Mouse (Mus musculus): ENCODE results near the gene Tcp10c.
"Not testable (repeated sequence)": the region's sequence is repeated elsewhere in the genome, so short reads cannot be mapped to it uniquely, and the experiment has no call there.

Gene Tcp10c

DNA sequence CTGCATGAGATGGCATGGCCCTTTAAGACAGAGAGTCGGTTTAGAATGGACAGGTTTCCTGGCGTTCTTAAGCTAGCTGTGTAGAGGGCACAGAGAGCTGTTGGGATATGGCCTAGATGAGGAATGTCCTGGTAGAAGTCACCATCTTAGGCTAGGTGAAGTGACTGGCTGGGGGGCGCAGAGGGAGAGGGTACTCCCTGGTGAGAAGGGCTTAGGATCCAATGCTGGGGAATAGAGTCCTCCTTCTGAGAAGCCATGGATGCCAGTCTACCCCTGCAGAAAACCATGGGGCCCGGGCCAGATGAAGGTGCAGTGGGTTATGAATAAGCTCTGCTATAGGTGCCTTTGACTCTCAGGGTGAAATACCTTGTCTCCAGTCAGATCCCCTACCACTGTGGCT is at the start of gene Tcp10c:
Gene Tcp10c (plus strand): TSS at position 52 of the 400 bp plus-strand sequence.
- DNase-seq (ENCODE audit: low read depth): not testable (repeated sequence)

DNA sequence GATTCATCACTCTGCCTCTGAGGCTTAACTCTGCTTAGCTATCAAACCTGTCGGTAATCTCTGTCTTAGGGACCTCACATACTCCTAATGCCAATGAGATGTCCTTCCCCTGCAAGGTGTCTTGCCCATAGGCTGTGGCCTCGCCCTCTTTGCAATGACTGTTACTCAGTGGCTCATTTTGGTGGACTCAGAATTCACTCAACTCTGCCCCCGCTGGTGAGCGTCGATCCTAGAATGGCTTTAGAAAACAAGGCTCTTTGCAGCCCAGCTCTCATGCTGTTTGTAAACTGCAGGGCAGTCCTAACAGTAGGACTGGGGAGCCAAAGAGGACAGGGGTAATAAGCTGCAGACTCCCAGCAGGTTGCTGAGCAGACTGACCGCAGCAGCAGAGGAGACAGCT is 46.5 kb upstream of the Tcp10c start:
- not testable (repeated sequence) for DNase-seq (ENCODE audit: low read depth)

DNA sequence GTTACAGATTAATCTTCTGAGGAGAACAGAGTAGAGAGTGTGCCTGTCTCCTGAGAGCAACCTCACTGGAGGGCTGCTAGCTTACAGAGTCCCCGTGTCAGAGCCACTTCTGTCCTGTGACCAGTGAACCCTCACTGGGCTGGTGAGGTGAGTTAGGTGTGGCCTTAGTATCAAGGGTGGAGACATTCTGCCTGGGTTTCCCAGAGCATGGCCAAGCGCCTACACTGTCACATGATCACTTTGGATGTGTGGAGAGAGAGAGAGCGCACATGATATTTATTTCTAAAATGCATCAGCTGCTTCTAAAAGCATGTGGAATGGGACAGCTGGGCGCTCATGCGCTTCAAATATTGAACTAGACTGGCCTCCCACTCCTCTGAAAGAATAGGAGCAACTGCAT is 46.0 kb upstream of the Tcp10c start:
- not testable (repeated sequence) for DNase-seq (ENCODE audit: low read depth)

DNA sequence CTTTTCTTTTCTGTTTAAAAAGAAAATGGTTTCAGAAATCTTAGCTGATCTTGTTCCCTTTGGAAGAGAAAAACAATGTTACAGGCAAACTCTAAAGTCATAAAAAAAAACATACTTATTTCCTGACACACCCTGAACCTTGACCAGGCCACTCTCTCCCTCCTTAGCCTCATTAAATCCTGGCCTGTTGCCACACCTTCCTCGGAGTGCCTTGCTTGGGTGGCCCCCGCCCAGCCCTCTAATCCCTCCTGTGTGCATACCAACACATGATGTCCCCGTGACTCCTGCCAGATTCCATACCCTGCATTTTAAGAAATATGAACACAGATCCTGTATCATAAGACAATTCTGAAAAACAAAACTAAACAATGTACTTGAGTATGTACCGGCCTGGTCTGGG is 45.6 kb upstream of the Tcp10c start:
- not testable (repeated sequence) for DNase-seq (ENCODE audit: low read depth)

DNA sequence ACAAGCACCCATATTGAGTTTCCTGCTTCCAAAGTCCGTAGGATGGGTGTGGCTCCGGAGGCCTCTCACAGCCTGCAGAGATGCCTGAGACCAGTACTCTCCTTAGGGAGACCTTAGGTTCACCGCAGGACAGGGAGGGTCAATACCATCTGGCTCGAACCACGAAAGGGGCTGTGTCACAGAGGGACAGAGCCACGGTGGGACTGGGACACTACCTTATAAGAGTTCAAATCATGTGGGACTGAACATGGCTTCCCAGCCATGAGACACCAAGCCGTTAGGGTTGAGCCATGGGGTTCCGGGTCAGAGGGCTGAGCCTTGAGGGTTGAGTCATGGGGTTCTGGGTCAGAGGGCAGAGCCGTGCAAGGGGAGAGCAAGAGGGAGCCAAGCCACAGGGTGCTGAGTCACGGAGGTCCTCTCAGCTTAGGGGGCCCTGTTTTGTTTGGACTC is 45.2 kb upstream of the Tcp10c start:
- DNase-seq (ENCODE audit: low read depth): not testable (repeated sequence)

DNA sequence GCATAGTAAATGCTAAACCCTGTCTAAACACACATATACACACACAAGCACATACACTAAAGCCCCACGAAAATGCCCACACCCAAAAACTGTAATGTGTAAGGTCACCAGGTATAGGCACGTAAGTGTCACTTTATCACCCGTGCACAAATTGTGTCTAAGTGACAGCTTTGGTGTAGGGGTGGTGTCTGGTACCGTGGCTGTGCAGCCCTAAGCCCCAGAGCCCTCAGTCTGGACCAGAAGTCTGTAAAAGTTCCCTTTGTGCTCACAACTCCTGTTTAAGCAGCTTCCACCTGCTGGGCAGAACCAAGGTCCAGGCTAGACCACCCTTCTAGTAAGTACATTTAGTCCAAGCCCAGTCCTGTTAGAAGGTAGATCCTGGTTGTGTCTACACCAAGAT is 24.4 kb upstream of the Tcp10c start:
- DNase-seq (ENCODE audit: low read depth): not testable (repeated sequence)

DNA sequence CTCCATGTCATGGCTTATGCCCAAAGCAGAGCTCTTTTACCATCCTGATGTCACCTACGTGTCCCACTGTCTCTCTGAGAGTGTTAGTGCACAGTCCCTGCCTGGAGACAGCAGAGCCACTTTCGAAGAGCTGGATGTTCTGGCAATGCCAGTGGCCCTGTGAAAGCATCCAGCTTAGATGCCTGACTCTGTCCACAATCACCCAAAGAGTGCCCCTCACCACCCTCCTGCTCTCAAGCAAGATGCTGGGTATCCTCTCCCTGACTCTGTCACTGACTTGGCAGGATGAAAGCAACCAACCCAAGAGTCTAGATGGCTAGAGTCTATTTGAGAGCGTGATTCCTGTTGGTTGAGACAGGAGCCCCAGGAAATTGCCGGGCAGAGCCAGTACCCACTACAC is 23.2 kb upstream of the Tcp10c start:
- not testable (repeated sequence) for DNase-seq (ENCODE audit: low read depth)

DNA sequence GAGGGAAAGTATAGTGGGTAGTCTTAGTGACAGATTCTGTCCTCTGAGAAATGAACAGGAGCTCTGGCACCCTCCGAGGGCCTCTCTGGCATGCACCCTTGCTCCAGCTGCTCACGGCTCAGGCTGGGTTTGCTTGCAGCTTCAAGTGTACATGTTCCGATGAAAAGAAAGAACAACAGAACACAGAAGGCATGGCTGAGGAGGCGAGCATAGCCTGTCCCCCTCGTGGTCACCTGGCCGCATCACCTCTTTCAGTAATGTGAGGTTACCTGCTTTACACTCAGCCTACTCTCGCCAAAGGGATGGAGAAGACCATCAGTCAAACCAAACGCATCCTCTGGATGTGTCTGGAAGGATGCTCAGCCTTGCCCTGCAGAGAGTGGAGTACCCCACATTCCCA is 21.9 kb upstream of the Tcp10c start:
- DNase-seq (ENCODE audit: low read depth): not testable (repeated sequence)

DNA sequence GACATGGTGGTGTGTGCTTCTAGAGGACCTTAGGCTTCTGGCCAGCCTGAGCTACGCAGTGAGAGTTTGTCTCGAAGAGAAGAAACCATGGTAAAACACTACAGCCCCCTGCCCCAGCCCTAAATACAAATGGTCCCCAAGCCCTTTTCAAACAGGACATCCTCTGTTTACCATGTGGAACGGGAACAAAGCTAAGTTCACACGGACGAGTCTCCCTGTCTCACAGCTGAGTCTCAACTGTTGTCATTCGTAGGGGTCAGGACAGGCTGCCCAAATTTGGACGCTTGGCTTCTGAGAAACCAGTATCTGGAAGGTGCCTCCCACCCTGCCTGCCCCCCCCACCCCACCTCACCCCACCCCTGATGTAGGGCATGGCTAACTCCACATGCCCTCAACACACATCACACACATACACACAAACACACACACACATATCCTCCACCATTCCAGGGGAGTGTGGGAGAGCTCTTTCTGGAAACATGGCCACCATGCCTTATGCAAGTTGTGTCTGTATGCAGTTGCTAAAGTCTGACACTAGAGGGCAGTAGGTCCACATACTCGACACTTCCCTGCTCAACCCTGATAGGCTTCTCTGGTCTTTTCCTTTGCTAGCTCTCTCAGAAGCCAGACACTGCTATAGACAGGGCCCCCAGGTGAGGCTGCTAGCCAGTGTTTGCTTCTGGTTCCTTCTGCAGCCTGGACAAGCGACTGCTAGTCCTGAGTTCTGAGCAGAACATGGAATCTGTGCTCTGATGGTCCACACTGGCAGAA is 17.2 kb upstream of the Tcp10c start:
- DNase-seq (ENCODE audit: low read depth): peak; percentile 83

DNA sequence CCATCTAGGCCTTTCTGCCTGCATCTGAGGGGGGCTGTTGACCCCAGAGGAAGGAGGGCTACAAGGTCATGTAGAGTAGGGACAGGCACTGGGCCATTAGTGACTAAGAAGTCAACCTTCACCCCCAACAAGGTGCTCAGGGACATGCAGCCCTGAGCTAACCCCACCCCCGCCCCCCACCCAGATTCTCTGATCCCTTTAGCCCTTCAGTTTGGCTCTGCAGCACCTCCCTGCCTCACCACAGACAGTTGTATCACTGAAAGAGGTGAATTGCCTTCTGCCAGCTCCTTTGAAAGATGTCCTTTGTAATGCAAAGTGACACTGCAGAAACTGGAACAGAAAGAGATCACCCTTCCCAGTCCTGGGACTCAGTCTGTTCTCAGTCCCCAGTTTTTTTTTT is 16.4 kb upstream of the Tcp10c start:
- not testable (repeated sequence) for DNase-seq (ENCODE audit: low read depth)

DNA sequence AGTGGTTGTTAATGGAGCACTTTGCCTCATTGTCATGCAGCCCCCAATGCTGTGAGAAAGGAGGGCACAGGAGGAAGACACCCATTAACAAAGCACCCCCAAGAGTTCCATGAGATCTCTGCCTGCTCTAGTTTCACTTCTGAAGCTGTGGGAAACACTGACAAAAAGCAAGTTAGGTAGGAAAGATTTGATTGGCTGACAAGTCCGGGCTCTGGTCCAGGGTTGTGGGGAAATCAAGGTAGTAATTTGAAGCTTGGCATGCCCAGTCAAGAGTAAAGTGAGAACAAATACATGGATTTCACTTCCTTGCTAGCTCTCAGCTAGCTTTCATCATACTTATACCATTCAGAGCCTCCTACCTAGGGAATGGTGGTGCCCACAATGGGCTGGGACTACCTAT is 14.3 kb upstream of the Tcp10c start:
- not testable (repeated sequence) for DNase-seq (ENCODE audit: low read depth)

DNA sequence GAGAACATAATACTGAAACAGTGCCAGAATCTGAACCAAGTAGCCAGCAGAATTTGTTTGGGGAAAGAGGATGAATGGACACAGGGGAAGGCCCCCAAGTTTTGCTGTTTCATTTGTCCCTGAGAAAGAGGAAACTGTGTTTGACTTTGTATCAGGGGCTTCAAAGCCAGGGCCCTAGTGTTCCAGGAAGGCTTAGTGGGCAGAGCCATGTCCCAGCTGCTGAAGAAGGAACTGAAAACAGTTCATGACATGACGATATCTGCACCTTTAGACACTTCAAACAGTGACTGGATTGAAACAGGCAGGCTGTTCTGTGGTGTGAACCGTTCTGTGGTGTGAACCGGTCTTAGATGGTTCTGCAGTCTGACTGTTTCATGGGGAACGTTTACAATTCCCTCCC is 8.4 kb upstream of the Tcp10c start:
- DNase-seq (ENCODE audit: low read depth): not testable (repeated sequence)

DNA sequence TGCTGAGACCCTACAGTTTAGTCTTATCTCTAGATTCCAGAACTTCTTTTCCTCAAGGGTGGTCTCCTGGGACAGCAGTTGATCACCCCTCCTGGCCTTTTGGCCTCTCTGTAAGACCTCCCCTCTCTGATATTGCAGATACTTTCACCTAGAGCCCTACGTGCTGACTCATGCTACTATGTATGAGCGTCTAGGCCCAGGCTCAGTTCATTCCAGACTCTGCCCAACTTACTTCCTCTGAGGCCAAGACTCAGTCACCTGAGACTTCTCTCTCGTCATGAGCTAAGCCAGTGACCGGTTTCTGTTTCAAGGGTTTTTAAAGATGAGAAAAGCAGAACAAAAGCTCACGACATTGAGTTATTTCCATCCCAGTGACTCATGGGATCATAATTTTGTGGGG is 4.8 kb upstream of the Tcp10c start:
- not testable (repeated sequence) for DNase-seq (ENCODE audit: low read depth)

DNA sequence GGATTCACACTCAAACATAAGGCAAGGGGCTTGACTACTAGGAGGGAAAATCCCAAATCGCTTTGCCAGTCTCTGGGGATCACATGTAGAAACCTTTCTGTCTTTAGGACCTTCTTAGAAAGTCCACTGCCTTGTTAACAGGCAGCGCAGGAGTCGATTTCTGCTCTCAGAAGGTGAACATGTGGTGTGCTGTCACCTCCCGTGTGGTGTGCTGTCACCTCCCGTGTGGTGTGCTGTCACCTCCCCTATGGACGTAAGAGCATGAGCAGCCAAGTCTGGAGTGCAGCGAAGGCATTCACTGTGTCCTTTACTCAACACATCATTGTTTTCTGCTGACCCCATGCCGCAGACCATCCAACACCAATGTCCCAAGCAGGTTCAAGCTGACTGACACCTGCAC is 1.1 kb upstream of the Tcp10c start:
- not testable (repeated sequence) for DNase-seq (ENCODE audit: low read depth)

DNA sequence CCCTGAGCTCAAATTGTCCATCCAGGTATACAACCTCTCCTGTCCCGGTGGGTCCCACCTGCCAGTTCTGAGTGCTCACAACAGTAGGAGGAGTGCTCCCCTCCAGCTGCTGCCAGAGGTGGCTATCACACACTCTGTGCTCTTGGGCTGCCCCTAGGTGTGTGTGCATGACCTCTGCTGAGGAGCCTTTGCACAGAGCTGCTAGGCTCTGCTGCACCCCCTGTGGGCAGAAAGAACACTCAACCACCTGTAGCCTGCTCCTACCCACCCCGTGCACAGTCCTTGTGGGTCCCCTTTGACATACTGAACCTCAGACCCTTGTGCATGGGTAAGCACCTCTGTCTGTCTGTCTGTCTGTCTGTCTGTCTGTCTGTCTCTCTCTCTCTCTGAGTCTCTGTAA is 8.1 kb downstream of the Tcp10c start:
- DNase-seq (ENCODE audit: low read depth): not testable (repeated sequence)

DNA sequence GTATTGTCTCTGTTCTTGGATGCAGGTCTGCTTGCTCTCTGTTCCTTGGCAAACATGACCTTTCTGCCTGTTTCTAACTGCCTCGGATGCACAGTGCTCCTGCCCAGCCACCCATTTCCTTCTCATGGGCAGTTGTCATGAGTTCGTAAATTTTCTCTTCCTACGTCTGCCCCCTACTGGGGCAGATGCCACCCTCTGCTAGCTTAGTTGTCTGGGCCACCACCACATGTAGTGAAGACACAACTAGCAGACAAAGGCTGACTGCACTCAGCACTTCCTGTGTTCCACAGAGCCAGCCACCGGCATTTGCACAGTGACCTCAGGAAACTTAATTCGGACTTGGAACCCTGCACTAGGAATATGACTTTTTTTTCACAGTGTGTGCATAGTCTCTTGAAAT is 9.4 kb downstream of the Tcp10c start:
- DNase-seq (ENCODE audit: low read depth): not testable (repeated sequence)

DNA sequence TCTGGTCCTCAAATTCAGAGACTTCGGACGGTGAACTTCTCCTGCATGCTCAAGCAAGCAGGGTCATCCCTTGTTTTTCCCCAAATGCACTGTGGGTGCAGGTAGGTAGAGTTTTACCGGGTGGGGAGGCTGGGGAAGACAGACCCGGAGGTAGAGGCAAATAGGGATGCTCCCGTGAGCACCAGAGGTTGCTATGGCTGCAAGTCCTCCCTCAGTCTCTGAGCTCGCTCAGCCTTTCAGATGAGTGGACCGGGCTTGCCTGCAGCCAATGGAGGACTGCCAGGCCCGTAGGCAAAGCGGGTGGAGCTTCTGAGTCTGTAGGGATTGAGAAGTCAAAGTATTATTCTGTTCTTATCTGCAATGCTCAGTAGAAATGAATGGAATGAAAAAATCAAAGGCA is 9.8 kb downstream of the Tcp10c start:
- not testable (repeated sequence) for DNase-seq (ENCODE audit: low read depth)

DNA sequence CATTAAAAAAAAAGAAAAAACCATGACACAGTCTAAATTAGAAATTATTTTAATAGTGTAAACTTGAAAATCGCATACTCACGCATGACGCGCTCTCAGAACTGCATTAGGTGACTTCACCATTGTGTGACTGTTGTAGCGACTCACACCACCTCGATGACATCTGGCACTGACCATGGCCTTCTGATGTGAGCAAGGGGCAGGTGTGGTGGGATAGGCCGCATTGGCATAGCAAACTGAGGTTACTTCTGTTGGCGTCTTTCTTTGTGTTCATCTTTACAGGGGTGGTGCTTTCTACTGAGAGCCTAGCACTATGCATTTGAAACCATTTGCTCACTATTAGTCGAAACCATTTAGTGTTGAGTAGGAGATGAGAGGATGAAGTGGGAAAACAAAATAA is 12.8 kb downstream of the Tcp10c start:
- not testable (repeated sequence) for DNase-seq (ENCODE audit: low read depth)

DNA sequence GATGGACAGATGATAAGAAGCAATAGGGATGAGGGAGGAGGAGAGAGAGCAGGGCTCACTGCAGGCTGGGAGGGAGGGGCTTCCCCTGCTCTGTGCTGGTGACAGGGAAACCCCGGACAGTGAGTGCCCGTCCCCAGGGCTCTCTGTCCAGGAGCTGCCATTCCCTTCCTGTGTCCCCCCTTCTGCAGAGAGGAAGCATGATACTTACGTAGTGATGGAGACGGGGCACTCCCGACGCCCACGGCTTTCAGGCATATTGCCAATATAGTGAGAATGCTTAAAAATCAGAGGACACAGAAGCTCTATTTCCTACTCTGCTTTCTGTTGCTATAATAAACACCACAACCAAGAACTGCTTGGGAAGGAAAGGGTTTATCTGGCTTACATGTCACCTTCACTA is 14.3 kb downstream of the Tcp10c start:
- not testable (repeated sequence) for DNase-seq (ENCODE audit: low read depth)

DNA sequence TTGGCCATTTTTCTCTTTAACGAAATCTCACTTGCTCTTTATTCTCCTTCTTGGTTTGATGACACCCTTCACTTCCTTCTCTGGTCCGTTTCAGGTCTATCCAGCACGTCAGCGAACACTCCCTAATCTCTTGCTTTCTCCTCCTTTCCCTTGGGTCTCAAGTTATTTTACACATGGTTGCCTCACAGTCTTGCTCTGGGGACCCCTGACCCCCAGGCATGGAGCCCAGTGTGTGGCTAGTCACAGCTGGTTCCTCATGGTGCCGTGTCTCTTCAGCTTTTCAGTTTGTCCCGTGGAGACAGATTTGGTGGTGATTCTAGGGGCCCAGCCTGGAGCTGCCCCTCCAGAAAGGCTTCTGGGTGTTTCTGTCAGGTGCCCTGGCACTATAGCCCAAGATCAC is 16.4 kb downstream of the Tcp10c start:
- DNase-seq (ENCODE audit: low read depth): not testable (repeated sequence)

DNA sequence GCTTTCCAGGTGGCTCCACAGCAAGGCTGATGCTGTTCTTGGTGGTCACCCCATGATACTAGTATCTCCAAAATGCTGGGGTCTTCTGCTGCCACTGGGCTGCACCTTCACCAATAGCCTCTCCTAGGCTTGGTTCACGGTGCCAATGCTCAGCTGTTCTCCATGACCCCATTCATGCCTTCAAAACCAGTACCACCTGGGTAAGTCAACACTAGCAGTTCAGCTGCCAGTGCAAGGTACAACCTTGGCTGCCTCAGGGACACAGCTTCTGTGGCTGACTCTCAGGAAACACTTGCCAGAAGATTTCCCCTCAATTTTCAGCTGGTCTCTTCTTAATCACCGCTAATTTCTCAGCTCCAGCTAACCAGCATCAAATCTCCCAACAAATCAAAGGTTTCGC is 24.0 kb downstream of the Tcp10c start:
- not testable (repeated sequence) for DNase-seq (ENCODE audit: low read depth)

DNA sequence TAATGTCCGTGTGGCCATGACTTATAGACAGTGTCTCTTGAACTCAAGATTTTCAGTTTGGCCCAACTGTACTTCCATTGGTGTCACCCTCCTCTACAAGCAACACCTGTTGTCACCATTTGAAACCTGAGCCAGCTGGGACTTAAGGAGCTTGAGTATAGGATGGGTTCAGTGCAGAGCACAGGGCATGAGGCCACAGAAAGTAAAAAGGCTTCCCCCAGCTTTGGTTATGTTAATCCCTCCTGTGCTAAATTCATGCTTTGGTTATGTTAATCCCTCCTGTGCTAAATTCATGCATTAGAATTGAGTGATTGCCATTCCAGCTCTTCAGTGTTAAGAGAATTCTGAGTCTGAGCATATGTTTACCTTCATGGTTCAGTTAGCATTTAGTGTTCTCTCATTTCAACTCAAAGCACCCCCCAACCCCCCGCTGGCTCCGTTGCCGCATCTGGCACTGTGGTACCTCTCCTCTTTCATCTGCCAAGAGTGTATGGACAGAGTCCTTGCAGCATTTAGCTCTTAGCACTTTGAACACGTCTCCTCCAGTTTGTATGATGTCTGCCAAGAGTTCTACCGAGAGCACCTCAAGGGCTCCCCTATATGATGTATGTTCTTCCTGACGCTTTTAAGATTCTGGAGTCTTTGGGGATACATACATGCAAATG is 25.7 kb downstream of the Tcp10c start:
- DNase-seq (ENCODE audit: low read depth): not testable (repeated sequence)

DNA sequence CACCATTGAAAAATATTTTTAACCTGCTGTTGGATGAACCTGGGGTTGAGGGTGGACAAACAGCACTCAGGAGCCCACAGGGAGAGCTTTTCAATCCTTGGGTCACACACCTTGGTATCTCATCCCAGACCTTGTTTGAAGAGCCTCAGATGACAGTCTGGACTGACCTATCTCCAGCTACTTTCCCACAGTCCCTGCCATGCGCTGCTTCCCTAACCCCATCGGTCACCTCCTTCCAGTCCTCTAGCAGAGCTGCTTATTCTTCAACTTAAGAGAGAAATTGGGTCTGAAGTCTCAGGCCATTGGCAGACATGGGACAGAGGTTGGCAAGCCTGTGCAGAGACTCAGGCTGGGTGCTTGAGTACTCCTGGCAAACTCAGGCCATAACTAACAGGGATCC is 26.9 kb downstream of the Tcp10c start:
- DNase-seq (ENCODE audit: low read depth): not testable (repeated sequence)

Measured in NIH3T3 (cell line).